Mouse (Mus musculus) adrenal gland, adult 18-20 months (tissue): Measurements from ENCODE around the gene Pip. TPM values are rescaled to one million over a fixed set of nuclear protein-coding genes. Genes with fewer than 3 reads are reported as not detected.

Experiments
- DNase-seq, 2 experiments: peaks; one replicate each; pipeline ENCODE4 v3.0.0; 2021 to 2022; ENCODE audit warnings: low spot score in 2 of 2
- long read RNA-seq, 2 experiments: library from polyadenylated mRNA; stranded (forward); transcript quantifications; one replicate each; pipeline ENCODE4 v2.0.0; 2021
- total RNA-seq, 2 experiments: library from RNA; stranded (reverse); gene quantifications; 1 replicate in 1 of 2; 2 replicates in 1 of 2; pipeline ENCODE4 v1.2.3; 2021

Pip gene
- total RNA-seq = not detected
- long read RNA-seq, experiment 1 = 0 reads
- long read RNA-seq, experiment 2 = 0 reads

DNA sequence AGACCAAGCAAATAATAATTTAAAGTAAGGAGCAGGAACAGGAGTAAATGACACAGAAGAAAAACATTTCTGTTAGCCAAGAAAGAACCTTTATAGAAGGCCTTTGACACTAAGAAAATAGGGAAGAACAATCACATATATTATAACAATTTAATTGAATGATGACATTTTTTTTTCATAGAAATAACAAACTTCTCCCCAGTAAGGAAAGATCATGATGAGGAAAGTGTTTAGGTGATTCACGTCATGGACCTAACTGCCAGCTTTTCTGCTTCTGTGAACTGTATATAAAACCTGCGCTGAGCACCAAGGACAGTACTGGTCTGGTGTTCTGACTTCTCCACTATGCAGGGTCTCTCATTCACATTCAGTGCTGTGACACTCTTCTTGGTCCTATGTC, at the start of gene Pip:
Gene Pip, plus strand, starts transcription at position 301 of the 400 bp plus-strand sequence.
- no peak for DNase-seq

DNA sequence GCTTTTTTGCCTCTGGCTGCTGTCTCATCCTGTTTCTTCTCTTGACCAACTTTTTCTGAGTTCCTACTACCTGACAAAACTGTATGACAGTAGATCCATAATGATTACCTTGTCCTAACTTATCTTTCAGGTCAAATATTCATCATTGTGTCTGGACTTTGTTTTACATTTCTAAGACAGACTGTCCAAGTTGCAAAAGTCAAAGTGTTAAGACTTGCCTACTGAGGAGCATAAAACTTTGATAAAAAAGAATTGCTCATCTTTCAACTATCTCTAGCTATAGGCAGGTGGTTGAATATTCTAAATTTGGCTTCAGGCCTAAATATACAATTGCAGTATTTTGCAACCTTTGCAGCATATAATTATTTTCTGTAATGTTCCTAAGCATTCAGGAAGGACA, 23.2 kb upstream of the Pip start:
- DNase-seq = no peak

DNA sequence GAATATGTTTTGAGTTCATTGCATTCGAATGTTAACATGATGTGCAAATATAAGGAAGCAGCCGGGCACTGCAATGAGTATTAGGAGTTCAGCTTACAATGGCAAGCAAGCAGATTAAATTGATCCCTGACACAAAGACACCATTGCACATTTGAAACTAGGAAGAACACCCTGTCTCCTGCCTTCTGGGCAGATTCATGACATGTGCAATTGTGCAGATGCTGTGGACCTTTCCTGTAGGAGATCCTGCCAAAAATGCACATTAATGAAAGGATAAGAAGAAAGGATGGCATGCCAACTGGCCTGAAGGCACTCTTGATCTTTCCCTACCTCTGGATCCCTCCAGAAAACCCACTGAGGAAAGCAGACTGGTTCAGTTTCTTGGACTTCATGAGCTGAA, 17.8 kb upstream of the Pip start:
- no peak for DNase-seq

DNA sequence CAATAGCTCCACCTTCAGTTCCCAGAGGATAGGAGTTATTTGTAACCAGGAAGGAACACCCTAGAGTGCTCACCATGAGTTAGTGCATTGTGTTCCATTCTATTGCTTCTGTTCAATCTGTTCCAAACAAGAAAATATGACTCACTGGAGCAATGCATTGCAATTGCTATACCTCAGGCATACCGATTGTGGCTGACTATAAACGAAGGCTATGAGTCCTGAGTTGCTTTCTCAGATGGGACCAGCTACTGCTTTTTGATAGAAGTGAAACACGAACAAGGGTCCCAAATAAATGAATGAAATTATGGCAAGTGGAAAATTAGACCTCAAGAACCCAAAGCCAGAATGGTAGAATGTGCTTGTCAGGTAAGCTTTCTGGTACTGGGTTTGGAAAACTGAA, 5.4 kb downstream of the Pip start, which contains the start of gene Sval2:
Gene Sval2, plus strand, starts transcription at position 301 of the 400 bp plus-strand sequence.
- DNase-seq = no peak

DNA sequence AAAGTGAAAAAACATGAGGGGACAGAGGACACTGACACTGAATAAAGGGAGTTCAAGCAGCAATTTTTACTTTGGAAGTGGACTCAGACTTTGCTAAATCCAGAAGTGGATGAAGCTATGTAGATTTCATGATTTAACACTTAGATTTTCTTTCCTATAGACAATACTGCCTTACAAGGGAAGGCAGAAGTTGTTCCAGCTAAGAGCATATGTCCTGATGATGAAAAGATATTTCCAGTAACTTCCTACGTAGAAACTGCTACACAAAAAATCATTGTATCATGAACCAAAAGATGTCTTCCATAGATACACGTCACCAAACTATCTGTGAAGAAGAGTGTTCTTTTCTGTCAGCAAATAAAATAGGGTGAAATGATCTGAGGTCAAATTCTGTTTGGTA, 16.7 kb downstream of the Pip start:
- DNase-seq = no peak

Other genes with a start within 250 kb of the Pip start
- 1 to 10 TPM; 4.7 to 9.1 TPM for gene Ephb6, start 242.1 kb upstream of the Pip start, total RNA-seq
- gene Trpv6, start 211.1 kb upstream of the Pip start, total RNA-seq = not detected
- gene Trpv5, start 166.8 kb upstream of the Pip start, total RNA-seq = not detected
- gene Llcfc1, start 163.1 kb upstream of the Pip start, total RNA-seq = not detected
- not detected for gene Kel, start 143.2 kb upstream of the Pip start, total RNA-seq
- not detected for gene Olfr459, start 72.4 kb upstream of the Pip start, total RNA-seq
- not detected for gene Sval2, start 5.5 kb downstream of the Pip start, total RNA-seq
- gene Sval1, start 104.1 kb downstream of the Pip start, total RNA-seq = not detected
- not detected for gene Sval3, start 120.6 kb downstream of the Pip start, total RNA-seq
- gene Sva, start 190.9 kb downstream of the Pip start, total RNA-seq = not detected